Mouse (Mus musculus): ENCODE measurements around the gene Parg.
"Not testable (repeated sequence)": the region's sequence is repeated elsewhere in the genome, so short reads cannot be mapped to it uniquely, and the experiment has no call there.

The Parg gene

GRCm38 (mm10) chr14:32179393-32180195 lies 22.2 kb upstream of the Parg start:
- DNase-seq (ENCODE audit: low read depth in 1 of 2, low spot score in 2 of 2): no peak

- DNase-seq (ENCODE audit: low read depth in 1 of 2, low spot score in 2 of 2): no peak
Observed at GRCm38 (mm10) chr14:32180861-32181260, 20.9 kb upstream of the Parg start.

- DNase-seq (ENCODE audit: low read depth in 1 of 2, low spot score in 2 of 2): no peak
Observed at GRCm38 (mm10) chr14:32183846-32184245, 17.9 kb upstream of the Parg start.

- no peak for DNase-seq (ENCODE audit: low read depth in 1 of 2, low spot score in 2 of 2)
Observed at GRCm38 (mm10) chr14:32190627-32191391, 10.9 kb upstream of the Parg start.

GRCm38 (mm10) chr14:32191926-32192325 lies 9.8 kb upstream of the Parg start:
- DNase-seq (ENCODE audit: low read depth in 1 of 2, low spot score in 2 of 2): no peak

- no peak for DNase-seq (ENCODE audit: low read depth in 1 of 2, low spot score in 2 of 2)
Observed at GRCm38 (mm10) chr14:32192437-32192836, 9.3 kb upstream of the Parg start.

- not testable (repeated sequence) for DNase-seq (ENCODE audit: low read depth in 1 of 2, low spot score in 2 of 2)
Observed at GRCm38 (mm10) chr14:32193557-32193956, 8.2 kb upstream of the Parg start.

GRCm38 (mm10) chr14:32201354-32201753 lies 395 bp upstream of the Parg start:
- no peak for DNase-seq (ENCODE audit: low read depth in 1 of 2, low spot score in 2 of 2)

GRCm38 (mm10) chr14:32226601-32227000 lies 24.9 kb downstream of the Parg start:
- no peak for DNase-seq (ENCODE audit: low read depth in 1 of 2, low spot score in 2 of 2)

GRCm38 (mm10) chr14:32228996-32229395 lies 27.2 kb downstream of the Parg start:
- no peak for DNase-seq (ENCODE audit: low read depth in 1 of 2, low spot score in 2 of 2)

- DNase-seq (ENCODE audit: low read depth in 1 of 2, low spot score in 2 of 2): no peak
Observed at GRCm38 (mm10) chr14:32242401-32242800, 40.7 kb downstream of the Parg start.

GRCm38 (mm10) chr14:32246019-32246418 lies 44.3 kb downstream of the Parg start:
- DNase-seq (ENCODE audit: low read depth in 1 of 2, low spot score in 2 of 2): no peak

- DNase-seq (ENCODE audit: low read depth in 1 of 2, low spot score in 2 of 2): no peak
Observed at GRCm38 (mm10) chr14:32249616-32250015, 47.9 kb downstream of the Parg start.

GRCm38 (mm10) chr14:32260830-32261229 lies 59.1 kb downstream of the Parg start:
- DNase-seq (ENCODE audit: low read depth in 1 of 2, low spot score in 2 of 2): no peak

GRCm38 (mm10) chr14:32261741-32262140 lies 60.0 kb downstream of the Parg start:
- DNase-seq (ENCODE audit: low read depth in 1 of 2, low spot score in 2 of 2): no peak

- no peak for DNase-seq (ENCODE audit: low read depth in 1 of 2, low spot score in 2 of 2)
Observed at GRCm38 (mm10) chr14:32268999-32269398, 67.2 kb downstream of the Parg start.

- no peak for DNase-seq (ENCODE audit: low read depth in 1 of 2, low spot score in 2 of 2)
Observed at GRCm38 (mm10) chr14:32269589-32269988, 67.8 kb downstream of the Parg start.

GRCm38 (mm10) chr14:32301622-32302021 lies 99.9 kb downstream of the Parg start:
- DNase-seq (ENCODE audit: low read depth in 1 of 2, low spot score in 2 of 2): no peak

GRCm38 (mm10) chr14:32302423-32302822 lies 100.7 kb downstream of the Parg start:
- DNase-seq (ENCODE audit: low read depth in 1 of 2, low spot score in 2 of 2): no peak

GRCm38 (mm10) chr14:32304921-32305320 lies 103.2 kb downstream of the Parg start:
- DNase-seq (ENCODE audit: low read depth in 1 of 2, low spot score in 2 of 2): no peak

GRCm38 (mm10) chr14:32309876-32310275 lies 108.1 kb downstream of the Parg start:
- DNase-seq (ENCODE audit: low read depth in 1 of 2, low spot score in 2 of 2): no peak

- no peak for DNase-seq (ENCODE audit: low read depth in 1 of 2, low spot score in 2 of 2)
Observed at GRCm38 (mm10) chr14:32311381-32312035, 109.8 kb downstream of the Parg start.
